Mouse (Mus musculus) midbrain, embryonic 15.5 days (tissue): ENCODE measurements around the gene Ctnna2. TPM values are rescaled to one million over a fixed set of nuclear protein-coding genes. Genes with fewer than 3 reads are reported as not detected.

ENCODE experiments used
- ATAC-seq: fragments of 200-750 bp; cut with Nextera tagmentation; replicated peaks from 2 replicates; pipeline ENCODE4 v1.8.0; 2017; ENCODE audit warnings: moderate TSS enrichment
- H3K27ac ChIP-seq: fragments of 300-500 bp; sonication (generic); 2 replicates; pipeline ENCODE4 v1.5.1; 2015; ENCODE audit warnings: mild to moderate bottlenecking, inconsistent platforms
- H3K27me3 ChIP-seq: fragments of 300-500 bp; sonication (generic); replicated peaks from 2 replicates; pipeline ENCODE4 v1.6.1; 2015; ENCODE audit warnings: inconsistent platforms
- H3K36me3 ChIP-seq: fragments of 300-500 bp; sonication (generic); replicated peaks from 2 replicates; pipeline ENCODE4 v1.6.1; 2015; ENCODE audit warnings: inconsistent platforms
- H3K4me1 ChIP-seq: fragments of 300-500 bp; sonication (generic); 2 replicates; pipeline ENCODE4 v1.6.1; 2015; ENCODE audit warnings: inconsistent platforms
- H3K4me2 ChIP-seq: fragments of 300-500 bp; sonication (generic); 2 replicates; pipeline ENCODE4 v1.6.1; 2015; ENCODE audit warnings: inconsistent platforms, mild to moderate bottlenecking, moderate library complexity
- H3K4me3 ChIP-seq: fragments of 300-500 bp; sonication (generic); 2 replicates; pipeline ENCODE4 v1.5.1; 2015; ENCODE audit warnings: mild to moderate bottlenecking, inconsistent platforms
- H3K9ac ChIP-seq: fragments of 300-500 bp; sonication (generic); 2 replicates; pipeline ENCODE4 v1.6.1; 2015; ENCODE audit warnings: mild to moderate bottlenecking, inconsistent platforms
- H3K9me3 ChIP-seq: fragments of 300-500 bp; sonication (generic); 2 replicates; pipeline ENCODE4 v1.6.1; 2016; ENCODE audit warnings: inconsistent platforms
- WGBS: fragments of 180-500 bp; shearing (Covaris S2); methylation state at CpG from one replicate; pipeline ENCODE4 v1.1.7; 2015; ENCODE audit warnings: mixed read lengths; 5-methylcytosine and 5-hydroxymethylcytosine counted together
- polyA plus RNA-seq: library from polyadenylated mRNA; unstranded; fragments of >200 nt; fragmentation: Nextera tagmentation; extraction: Ambion mirVana; gene quantifications from 2 replicates; pipeline ENCODE4 v1.2.1, GENCODE M21; 2015

The Ctnna2 gene
- polyA plus RNA-seq, 1 experiment from 2014 or later, result 145 TPM

DNA sequence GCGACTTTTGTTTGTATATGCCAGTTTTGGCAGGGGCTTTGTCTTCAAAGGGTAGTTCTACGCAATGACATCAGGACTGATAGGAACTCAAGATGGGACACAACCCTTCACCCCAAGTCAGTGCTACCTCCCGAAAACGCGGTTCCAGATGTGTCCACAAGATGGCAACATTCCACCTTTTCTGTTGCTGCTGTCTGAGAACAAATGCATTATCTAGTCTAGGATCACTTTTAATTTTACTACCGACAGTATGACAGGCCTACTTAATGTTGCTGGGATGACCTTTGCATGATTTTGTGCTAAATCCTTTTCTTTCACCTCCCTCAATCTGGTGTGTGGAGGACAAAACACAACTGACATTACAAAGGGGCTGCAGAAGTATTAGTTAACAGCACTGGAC, 329.4 kb downstream of the Ctnna2 start:
- peak; percentile 41 for ATAC-seq
- no peak overlapping the region for H3K9ac ChIP-seq
- no peaks in the 10 kb centered on the region for H3K9me3 ChIP-seq
- H3K4me2 ChIP-seq, result no peak overlapping the region
- H3K27me3 ChIP-seq, result no peaks in the 10 kb centered on the region
- H3K36me3 ChIP-seq, result no peaks in the 10 kb centered on the region
- H3K27ac ChIP-seq, result no peak overlapping the region
- no peak overlapping the region for H3K4me3 ChIP-seq
- no peaks in the 10 kb centered on the region for H3K4me1 ChIP-seq
- 14% methylated on average over 6 of the region's 6 CpGs for WGBS

DNA sequence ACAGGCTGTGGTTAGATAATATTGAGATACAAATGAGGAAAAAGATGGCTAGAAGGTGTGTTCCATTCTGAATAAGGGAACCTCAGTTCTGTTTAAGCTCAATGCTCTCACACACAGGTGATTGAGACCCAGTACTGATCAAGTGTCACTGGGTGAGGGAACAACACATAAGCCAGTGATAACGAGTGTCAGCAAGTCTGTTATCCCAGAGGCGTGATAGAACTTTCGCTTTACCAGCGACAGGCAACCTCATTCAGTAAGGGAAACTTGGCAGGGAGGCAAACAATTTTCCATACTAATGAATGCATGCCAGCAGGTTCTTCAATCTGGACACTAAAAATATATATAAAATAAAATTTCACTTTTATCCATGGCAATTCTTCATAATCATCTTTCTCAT, 334.9 kb downstream of the Ctnna2 start:
- H3K9me3 ChIP-seq, result no peaks in the 10 kb centered on the region
- no peak for ATAC-seq
- H3K27me3 ChIP-seq, result no peaks in the 10 kb centered on the region
- H3K27ac ChIP-seq, result no peak overlapping the region
- WGBS, result 73% methylated on average over 4 of the region's 4 CpGs
- H3K36me3 ChIP-seq, result 0 out of 2 replicates have a peak, but pooled peaks cover 2% of the 10 kb centered on the region
- no peak overlapping the region for H3K4me3 ChIP-seq
- no peak overlapping the region for H3K4me2 ChIP-seq
- H3K9ac ChIP-seq, result no peak overlapping the region
- no peaks in the 10 kb centered on the region for H3K4me1 ChIP-seq

DNA sequence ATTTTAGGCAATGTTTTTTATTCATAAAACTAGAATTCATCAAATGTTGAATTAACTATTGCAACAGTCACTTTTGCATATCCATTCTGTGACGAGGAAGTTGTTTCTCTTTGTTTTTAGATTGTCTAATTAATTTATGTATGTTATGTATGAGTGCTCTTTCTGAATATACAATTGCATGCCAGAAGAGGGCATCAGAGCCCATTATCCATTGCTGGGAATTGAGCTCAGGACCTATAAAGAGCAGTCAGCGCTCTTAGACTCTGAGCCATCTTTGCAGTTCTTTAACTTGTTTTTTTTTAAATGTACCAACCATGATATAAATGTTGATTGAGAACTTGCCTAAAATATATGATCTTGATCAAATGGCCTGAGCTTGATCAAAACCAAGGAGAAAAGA, 340.7 kb downstream of the Ctnna2 start:
- H3K9me3 ChIP-seq, result no peaks in the 10 kb centered on the region
- no peak overlapping the region for H3K4me2 ChIP-seq
- no peak overlapping the region for H3K9ac ChIP-seq
- H3K4me3 ChIP-seq, result no peak overlapping the region
- no peaks in the 10 kb centered on the region for H3K27me3 ChIP-seq
- H3K4me1 ChIP-seq, result no peaks in the 10 kb centered on the region
- H3K27ac ChIP-seq, result no peak overlapping the region
- WGBS, result 86% methylated on average over 2 of the region's 2 CpGs
- no peak for ATAC-seq
- 0 out of 2 replicates have a peak, but pooled peaks cover 2% of the 10 kb centered on the region for H3K36me3 ChIP-seq

DNA sequence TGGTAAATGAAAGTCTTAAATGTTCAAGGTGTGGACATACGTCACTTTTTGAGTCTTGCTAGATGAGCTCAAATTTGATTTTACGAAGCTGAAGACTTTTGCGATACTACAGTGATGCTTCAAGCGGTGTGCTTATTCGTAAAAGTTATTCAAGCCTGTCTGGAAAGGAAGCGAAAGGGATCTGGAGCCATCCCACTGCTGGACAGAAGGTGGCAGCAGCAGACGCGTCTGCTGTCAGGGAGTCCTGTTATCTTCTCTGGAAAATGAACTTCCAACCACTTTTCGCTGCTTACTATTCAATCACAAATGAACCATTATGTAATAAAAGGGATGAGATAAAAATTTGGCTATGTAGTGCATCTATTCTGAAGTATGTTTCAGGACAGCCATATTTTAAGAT, 345.5 kb downstream of the Ctnna2 start:
- Histone ChIP-seq H3K27ac (no peak overlapping the region), H3K4me2 (no peak overlapping the region), H3K9me3 (no peaks in the 10 kb centered on the region), H3K36me3 (no peaks in the 10 kb centered on the region), H3K9ac (no peak overlapping the region), H3K4me1 (no peaks in the 10 kb centered on the region), H3K4me3 (no peak overlapping the region), H3K27me3 (no peaks in the 10 kb centered on the region)
- 23% methylated on average over 9 of the region's 9 CpGs for WGBS
- peak; percentile 75 for ATAC-seq

DNA sequence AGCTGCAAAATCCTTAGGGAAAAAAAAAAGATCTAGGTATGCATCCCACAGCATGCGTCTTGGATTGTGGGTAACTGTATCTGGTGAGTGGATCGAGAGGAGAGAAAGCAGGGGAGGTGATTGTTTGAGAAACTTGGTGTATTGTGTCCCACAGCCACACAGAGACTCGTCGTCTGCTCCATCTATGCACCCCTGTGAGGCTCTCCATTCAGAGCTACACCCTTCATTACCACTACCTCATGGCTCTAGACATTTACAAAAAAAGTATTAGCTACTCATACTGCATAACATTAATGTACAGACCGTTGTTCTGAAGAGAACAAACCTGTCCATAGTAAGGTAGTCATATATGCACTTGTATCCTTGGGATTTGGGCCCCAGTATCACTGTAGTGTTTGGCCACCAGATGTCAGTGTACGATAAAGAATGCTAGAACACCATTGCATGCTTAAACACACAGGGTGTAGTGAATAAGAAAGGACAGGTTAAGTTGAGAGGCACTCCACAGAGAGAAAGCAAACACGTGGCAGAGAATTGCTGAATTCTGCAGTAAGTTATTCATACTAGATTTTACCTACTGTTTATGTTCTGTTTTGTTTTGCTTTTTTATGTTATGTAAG, 350.8 kb downstream of the Ctnna2 start:
- Histone ChIP-seq H3K9ac (no peak overlapping the region), H3K27ac (no peak overlapping the region), H3K9me3 (no peaks in the 10 kb centered on the region), H3K4me1 (no peaks in the 10 kb centered on the region), H3K4me2 (no peak overlapping the region), H3K36me3 (no peaks in the 10 kb centered on the region), H3K27me3 (no peaks in the 10 kb centered on the region), H3K4me3 (no peak overlapping the region)
- 56% methylated on average over 7 of the region's 7 CpGs for WGBS
- ATAC-seq, result peak; percentile 91

DNA sequence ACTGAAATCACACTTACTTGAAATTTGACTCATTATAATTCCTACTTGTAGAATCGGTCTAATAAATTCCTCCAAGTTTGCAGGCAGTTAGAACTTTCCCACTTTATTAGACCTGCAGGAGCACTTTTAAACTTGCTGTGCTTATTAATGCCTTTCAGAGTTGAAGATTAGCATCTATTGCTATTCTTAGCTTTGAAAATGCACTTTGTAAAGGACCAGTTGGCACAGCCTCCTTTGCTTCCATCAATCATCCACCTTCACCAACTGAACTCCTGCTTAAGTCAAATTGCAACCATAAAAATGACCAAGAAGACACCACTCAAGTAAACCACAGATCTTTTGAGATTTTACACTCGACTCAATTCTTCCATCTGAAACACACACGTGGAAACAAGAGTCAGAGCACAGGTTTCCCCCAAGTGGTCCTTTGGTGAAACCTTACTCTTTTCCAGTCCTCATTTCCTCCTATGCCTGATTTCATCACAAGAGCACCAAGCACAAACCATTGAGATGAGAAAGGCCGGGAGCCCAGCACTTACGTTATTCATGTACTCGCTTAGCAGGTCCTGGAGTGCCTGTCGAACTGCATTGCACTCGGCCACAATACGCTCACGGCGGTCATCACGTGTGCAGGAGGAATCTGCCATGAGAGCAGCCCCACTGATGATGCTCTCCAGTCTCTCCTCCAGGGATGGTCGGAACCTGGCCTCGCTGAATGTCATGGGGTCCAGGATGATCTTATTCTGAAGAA, 374.7 kb downstream of the Ctnna2 start:
- H3K4me3 ChIP-seq, result no peak overlapping the region

DNA sequence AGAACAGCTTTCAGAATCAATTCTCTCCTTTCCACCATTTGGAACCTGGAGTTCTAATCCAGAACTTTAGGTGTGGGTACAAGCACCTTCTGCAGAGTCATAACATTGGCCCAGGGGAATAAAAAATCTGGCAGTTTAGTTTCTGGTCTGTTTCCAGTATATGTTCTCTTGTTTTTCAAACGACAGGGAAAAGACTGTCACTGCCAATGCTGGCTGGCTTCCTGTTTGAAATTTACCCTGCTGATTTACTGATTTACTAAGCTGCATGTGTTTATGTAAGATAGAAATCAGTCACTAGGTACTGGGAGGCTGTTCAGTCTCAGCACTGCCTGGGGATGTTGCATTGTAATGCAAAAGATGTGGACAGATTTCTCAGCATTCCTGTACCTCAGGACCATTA, 375.6 kb downstream of the Ctnna2 start:
- H3K4me2 ChIP-seq, result no peak overlapping the region
- no peak overlapping the region for H3K4me3 ChIP-seq
- 38% methylated on average over 1 of the region's 1 CpGs for WGBS
- H3K27ac ChIP-seq, result no peak overlapping the region
- H3K9ac ChIP-seq, result no peak overlapping the region
- no peak for ATAC-seq
- no peaks in the 10 kb centered on the region for H3K27me3 ChIP-seq
- H3K9me3 ChIP-seq, result no peaks in the 10 kb centered on the region
- H3K4me1 ChIP-seq, result no peaks in the 10 kb centered on the region
- H3K36me3 ChIP-seq, result no peaks in the 10 kb centered on the region

More for the DNA sequence above, 374.7 kb downstream of the Ctnna2 start:
- H3K9ac ChIP-seq, result no peak overlapping the region
- H3K4me2 ChIP-seq, result no peak overlapping the region
- H3K27ac ChIP-seq, result no peak overlapping the region
- ATAC-seq, result no peak
- WGBS, result 94% methylated on average over 14 of the region's 14 CpGs
- no peaks in the 10 kb centered on the region for H3K36me3 ChIP-seq
- H3K9me3 ChIP-seq, result no peaks in the 10 kb centered on the region
- H3K27me3 ChIP-seq, result no peaks in the 10 kb centered on the region
- no peaks in the 10 kb centered on the region for H3K4me1 ChIP-seq

DNA sequence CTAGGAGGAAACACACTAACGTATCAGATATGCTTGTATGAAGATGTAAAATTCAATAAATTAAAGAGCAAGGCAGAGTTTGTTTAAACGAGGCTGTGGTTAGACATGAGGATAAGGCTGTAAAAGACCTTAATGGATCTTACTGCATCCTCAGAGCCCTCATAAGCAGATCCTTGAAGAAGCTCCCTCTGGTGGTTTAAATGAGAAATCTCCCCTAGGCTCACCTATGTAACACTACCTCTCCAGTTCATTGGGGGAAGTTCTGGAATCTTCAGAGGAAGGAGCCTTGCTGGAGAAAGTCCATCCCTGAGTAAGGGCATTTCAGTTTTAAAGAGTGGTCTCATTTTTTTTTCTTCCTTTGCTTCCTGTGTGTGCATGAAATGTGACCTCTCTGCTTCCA, 380.3 kb downstream of the Ctnna2 start:
- Histone ChIP-seq H3K4me1 (no peaks in the 10 kb centered on the region), H3K9me3 (no peaks in the 10 kb centered on the region), H3K27ac (no peak overlapping the region), H3K9ac (no peak overlapping the region), H3K4me3 (no peak overlapping the region), H3K27me3 (no peaks in the 10 kb centered on the region), H3K4me2 (no peak overlapping the region), H3K36me3 (no peaks in the 10 kb centered on the region)
- 75% methylated on average over 2 of the region's 2 CpGs for whole genome bisulfite sequencing
- no peak for ATAC-seq

DNA sequence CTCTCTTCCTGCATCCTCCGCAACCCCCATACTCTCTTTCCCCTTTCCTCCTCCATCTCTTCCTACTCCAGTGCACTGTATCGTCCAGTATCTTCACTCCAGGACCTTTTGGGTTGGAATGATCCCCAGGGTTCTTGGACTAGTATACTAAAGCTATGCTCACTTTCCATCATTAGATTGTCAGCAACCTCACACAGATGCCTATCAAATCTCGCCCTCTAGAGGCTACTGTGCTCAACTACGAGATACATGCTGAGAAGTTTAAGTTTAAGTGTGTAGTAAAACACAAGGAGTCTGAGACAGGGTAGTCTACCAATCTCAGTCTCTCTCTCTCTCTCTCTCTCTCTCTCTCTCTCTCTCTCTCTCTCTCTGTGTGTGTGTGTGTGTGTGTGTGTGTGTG, 396.9 kb downstream of the Ctnna2 start:
- no peak overlapping the region for H3K4me2 ChIP-seq
- no peak overlapping the region for H3K9ac ChIP-seq
- no peaks in the 10 kb centered on the region for H3K36me3 ChIP-seq
- no peak for ATAC-seq
- no peak overlapping the region for H3K27ac ChIP-seq
- no peaks in the 10 kb centered on the region for H3K27me3 ChIP-seq
- H3K9me3 ChIP-seq, result no peaks in the 10 kb centered on the region
- no peak overlapping the region for H3K4me3 ChIP-seq
- no peaks in the 10 kb centered on the region for H3K4me1 ChIP-seq
- 44% methylated on average over 4 of the region's 4 CpGs for WGBS

DNA sequence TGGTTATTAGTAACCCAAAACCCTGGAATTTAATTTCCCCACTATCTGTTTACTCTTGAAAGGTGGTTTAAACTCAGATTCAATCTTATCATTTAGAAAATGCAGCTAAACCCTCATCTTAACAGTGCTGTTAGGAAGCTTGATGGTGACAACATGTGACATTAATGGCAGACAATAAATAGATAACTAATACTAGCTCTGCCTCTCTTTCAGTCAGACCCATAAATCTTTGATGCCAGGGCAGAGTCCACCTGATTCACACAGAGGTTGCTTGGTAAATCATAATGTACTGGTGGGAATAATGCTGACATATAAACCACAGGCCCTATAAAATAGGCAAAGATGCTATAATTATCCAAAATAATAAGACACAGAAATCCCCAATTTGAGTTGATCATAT, 398.6 kb downstream of the Ctnna2 start:
- H3K9ac ChIP-seq, result no peak overlapping the region
- no peak overlapping the region for H3K4me3 ChIP-seq
- no peaks in the 10 kb centered on the region for H3K4me1 ChIP-seq
- no peak for ATAC-seq
- H3K27me3 ChIP-seq, result no peaks in the 10 kb centered on the region
- H3K27ac ChIP-seq, result no peak overlapping the region
- no peaks in the 10 kb centered on the region for H3K9me3 ChIP-seq
- no peaks in the 10 kb centered on the region for H3K36me3 ChIP-seq
- no peak overlapping the region for H3K4me2 ChIP-seq

DNA sequence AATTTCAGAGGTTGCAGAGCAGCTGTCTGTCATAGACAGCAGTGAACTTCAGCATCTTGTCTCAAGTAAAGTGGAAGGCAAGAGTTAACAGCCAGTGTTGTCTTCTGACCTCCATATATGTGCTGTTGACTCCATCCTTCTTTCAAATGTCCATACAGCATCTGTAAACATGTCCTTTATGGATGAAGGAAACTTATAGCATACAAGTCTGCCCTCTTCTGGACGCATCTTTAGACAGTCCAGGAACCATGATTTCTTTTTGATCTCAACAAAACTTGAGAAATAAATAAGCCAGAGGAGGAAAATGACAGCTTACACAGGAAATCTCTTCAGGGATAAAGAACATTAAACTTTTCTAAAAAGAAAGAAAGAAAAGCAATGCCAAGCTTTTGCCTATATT, 400.9 kb downstream of the Ctnna2 start:
- 52% methylated on average over 1 of the region's 1 CpGs for WGBS
- H3K4me2 ChIP-seq, result no peak overlapping the region
- no peak for ATAC-seq

DNA sequence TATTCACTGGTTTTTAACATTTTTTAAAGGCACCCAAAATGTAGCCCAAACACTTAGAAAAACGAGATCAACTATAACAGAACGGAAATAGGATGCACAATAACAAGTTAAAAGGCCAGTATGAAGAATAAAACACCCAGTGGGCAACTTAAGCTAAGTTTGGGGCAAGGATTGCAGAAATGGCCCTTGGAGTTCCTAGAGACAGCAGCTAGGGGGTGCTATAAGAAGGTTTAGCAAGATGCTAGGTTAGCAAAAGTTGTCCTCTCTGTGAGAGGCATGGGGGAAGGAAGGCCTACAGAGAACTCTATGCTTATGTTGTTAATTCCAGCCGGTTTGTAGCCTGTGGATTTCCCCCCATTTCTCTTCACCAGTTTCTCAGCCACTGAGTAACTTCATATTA, 401.9 kb downstream of the Ctnna2 start:
- H3K4me2 ChIP-seq, result no peak overlapping the region
- no peak overlapping the region for H3K9ac ChIP-seq
- no peak overlapping the region for H3K4me3 ChIP-seq
- no peaks in the 10 kb centered on the region for H3K9me3 ChIP-seq
- H3K27ac ChIP-seq, result no peak overlapping the region
- no peaks in the 10 kb centered on the region for H3K36me3 ChIP-seq
- no peaks in the 10 kb centered on the region for H3K27me3 ChIP-seq
- WGBS, result 59% methylated on average over 3 of the region's 3 CpGs
- ATAC-seq, result no peak
- no peaks in the 10 kb centered on the region for H3K4me1 ChIP-seq

More for the DNA sequence above, 400.9 kb downstream of the Ctnna2 start:
- Histone ChIP-seq H3K9me3 (no peaks in the 10 kb centered on the region), H3K4me3 (no peak overlapping the region), H3K27ac (no peak overlapping the region), H3K9ac (no peak overlapping the region), H3K4me1 (no peaks in the 10 kb centered on the region), H3K36me3 (no peaks in the 10 kb centered on the region), H3K27me3 (no peaks in the 10 kb centered on the region)

DNA sequence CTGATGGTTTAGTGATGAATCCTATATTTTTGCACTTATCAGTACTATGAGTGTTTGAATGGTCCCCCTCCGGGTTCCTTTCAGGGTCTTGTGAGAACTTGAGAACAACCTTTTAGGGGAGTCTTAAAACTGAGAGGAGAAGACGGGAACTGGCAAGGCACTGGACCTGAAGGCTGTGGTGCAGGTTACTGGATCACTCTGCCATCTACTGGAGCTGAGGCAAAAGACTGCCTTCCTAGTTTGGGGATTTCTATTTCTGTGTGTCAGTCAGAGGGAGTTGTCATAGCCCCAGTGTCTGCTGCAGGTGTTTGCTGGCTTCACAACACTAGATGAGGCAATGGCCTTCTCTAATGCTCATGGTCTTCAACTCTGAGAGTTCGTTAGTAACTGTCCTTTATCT, 406.9 kb downstream of the Ctnna2 start:
- Histone ChIP-seq H3K27me3 (no peaks in the 10 kb centered on the region), H3K4me3 (no peak overlapping the region), H3K9ac (no peak overlapping the region), H3K4me2 (no peak overlapping the region), H3K36me3 (no peaks in the 10 kb centered on the region), H3K27ac (no peak overlapping the region), H3K4me1 (no peaks in the 10 kb centered on the region), H3K9me3 (no peaks in the 10 kb centered on the region)
- 51% methylated on average over 3 of the region's 3 CpGs for WGBS
- ATAC-seq, result no peak
